Mouse (Mus musculus) left cerebral cortex, postnatal 25 days (tissue): ENCODE data around the gene Gzmb. TPM values are rescaled to one million over a fixed set of nuclear protein-coding genes. Genes with fewer than 3 reads are reported as not detected.

Source experiments
- total RNA-seq, 2 experiments: library from RNA; stranded (reverse); gene quantifications; 2 replicates each; pipeline ENCODE4 v1.2.3; 2021

Gzmb gene
- total RNA-seq, 2 experiments from 2014 or later: not detected

Other genes starting within 250 kb of the Gzmb start
- gene Mcpt1, start 244.3 kb downstream of the Gzmb start, total RNA-seq: not detected
- not detected for gene Mcpt9, start 231.8 kb downstream of the Gzmb start, total RNA-seq
- gene Mcpt2, start 220.2 kb downstream of the Gzmb start, total RNA-seq: not detected
- gene Mcpt4, start 199.9 kb downstream of the Gzmb start, total RNA-seq: not detected
- gene Mcpt8, start 177.0 kb downstream of the Gzmb start, total RNA-seq: not detected
- gene Ctsg, start 159.7 kb downstream of the Gzmb start, total RNA-seq: not detected
- gene Gzme, start 141.6 kb downstream of the Gzmb start, total RNA-seq: not detected
- not detected for gene Gzmd, start 129.7 kb downstream of the Gzmb start, total RNA-seq
- gene Gzmg, start 102.7 kb downstream of the Gzmb start, total RNA-seq: not detected
- gene Gzmn, start 87.7 kb downstream of the Gzmb start, total RNA-seq: not detected
- gene Gzmf, start 50.8 kb downstream of the Gzmb start, total RNA-seq: not detected
- not detected for gene Gzmc, start 27.6 kb downstream of the Gzmb start, total RNA-seq
- gene Atp12a, start 102.8 kb upstream of the Gzmb start, total RNA-seq: under 1 TPM in 1 of 2 experiments, not detected in 1; 0.23 TPM
- under 1 TPM; 0.44 to 0.85 TPM for gene Rnf17, start 140.3 kb upstream of the Gzmb start, total RNA-seq